Mouse (Mus musculus): ENCODE data around the gene Txndc12.

- no peak for TF ChIP-seq POLR2A (IDR thresholded peaks at IDR 0.05; ENCODE audit: extremely low read depth, insufficient read depth, low read length)
- TF ChIP-seq CTCF (IDR thresholded peaks at IDR 0.05; ENCODE audit: low read depth, low read length), result no peak
Measured at GRCm38 (mm10) chr4:108830698-108831097, 3.7 kb upstream of the Txndc12 start.

Measured in liver, adult 2 months (tissue).